Mouse (Mus musculus) C2C12 (cell line): ENCODE measurements at regions not wholly inside any gene's neighbourhood (a gene's known extent, or its start where the extent isn't known, plus 50 kb on each side); places are given as distances from the start of the nearest gene placed in this dataset.

Source experiments
- CEBPB ChIP-seq: IDR thresholded peaks from one replicate; pipeline ENCODE4 v1.6.1; 2011; ENCODE audit warnings: low read depth, mild to moderate bottlenecking, control low read depth, moderate library complexity
- CTCF ChIP-seq: IDR thresholded peaks from one replicate; pipeline ENCODE4 v1.5.1; 2011; ENCODE audit not compliant: control insufficient read depth, insufficient read depth, insufficient read length
- MAX ChIP-seq: IDR thresholded peaks from one replicate; pipeline ENCODE4 v1.6.1; 2011; ENCODE audit warnings: mild to moderate bottlenecking, control low read depth
- MYOG ChIP-seq: IDR thresholded peaks from one replicate; pipeline ENCODE4 v1.6.1; 2011; ENCODE audit not compliant: control insufficient read depth, insufficient read length; ENCODE audit errors: extremely low read depth

DNA sequence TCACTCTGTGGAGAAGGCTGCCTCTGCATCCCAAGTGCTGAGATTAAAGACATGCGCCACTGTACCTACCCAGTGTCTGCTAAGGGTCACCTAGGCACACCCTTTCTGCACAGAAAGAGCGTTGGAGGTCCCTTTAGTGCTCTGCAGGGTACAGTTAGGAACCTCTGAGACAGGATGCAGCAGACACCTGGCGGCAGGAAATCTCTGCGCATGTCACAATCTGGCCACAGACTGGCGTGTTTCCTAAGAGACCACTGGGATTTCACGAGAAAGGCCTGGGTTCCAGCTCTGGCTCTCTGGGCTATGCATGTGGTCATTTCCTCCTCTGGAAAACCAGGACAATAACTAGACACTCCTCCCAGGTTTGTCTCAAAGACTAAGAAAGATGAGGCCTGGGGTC is 151.7 kb downstream of the Zfp36l2 start:
- TF ChIP-seq MYOG = no peak
- no peak for TF ChIP-seq CTCF
- no peak for TF ChIP-seq MAX
- no peak for TF ChIP-seq CEBPB
